8 mouse cellular contexts compared by ENCODE assay signal in the genomic region with DNA sequence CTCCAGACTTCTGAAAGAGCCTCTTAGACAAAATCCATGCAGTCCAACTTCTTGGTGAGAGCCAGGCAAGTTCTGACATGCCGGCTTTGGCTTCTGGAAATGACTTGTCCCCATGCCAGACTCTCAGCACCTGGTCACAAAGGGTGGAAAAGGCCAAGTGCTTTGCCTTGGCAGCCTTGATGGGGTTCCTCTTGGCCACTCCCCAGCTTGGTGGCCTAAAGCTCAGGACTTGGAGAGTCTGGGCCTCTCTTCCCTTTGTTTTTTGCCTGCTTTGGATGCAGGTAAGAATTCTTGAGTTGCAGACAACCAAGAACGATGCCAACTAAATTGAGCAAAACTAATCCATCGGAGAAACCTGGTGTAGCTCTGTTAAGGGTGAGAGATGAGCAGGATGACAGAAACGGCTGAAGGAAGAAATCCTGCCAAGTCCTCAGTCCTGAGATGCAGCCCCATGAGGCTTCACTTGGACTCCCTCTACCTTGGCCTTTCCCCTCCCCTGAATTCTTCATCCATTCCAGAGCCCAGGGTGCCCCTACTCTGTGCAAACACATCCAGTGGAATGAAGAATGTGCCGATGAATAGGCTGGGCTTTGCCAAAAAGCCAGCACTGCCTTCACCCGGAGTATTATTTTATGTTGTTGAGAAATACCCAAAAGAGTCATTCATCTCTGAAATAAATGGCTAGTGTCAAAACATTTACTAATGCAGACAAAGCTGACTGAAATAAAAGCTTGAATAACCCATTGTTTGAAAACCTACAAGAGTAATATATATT.
A peak's percentile ranks its signal among the peaks of the same experiment; 100 is the strongest.
DNase-seq lines count a peak whose midpoint lies in the region; ATAC-seq lines count a peak whose summit lies in the region.
"Had no signal": no experiment of that assay in that cellular context is flagged by ENCODE, and none has a peak within 500 bp of the region (broad histone marks: within the 10 kb centered on the region; RNA-seq: fewer than 3 reads in every experiment).

No protein-coding gene starts in this region.

- H3K27ac ChIP-seq in hindbrain, embryonic 16.5 days (ENCODE audit: low read depth, low read length): no peak overlapping the region
- H3K27ac ChIP-seq in hindbrain, embryonic 12.5 days: no peak overlapping the region
- H3K27ac ChIP-seq in forebrain, embryonic 11.5 days (ENCODE audit: low read depth, low read length): no peak overlapping the region

- peak; percentile 78; the same call in 1 of the 2 replicates for ATAC-seq in hindbrain, embryonic 16.5 days
- ATAC-seq in hindbrain, embryonic 12.5 days (ENCODE audit: low FRiP score): no peak
- no peak for ATAC-seq in forebrain, embryonic 11.5 days (replicated peaks; ENCODE audit: low FRiP score)

- H3K27me3 ChIP-seq in hindbrain, embryonic 16.5 days (replicated peaks; ENCODE audit: control insufficient read depth, insufficient read depth, low read length): peaks cover 5% of the 10 kb centered on the region
- H3K27me3 ChIP-seq in hindbrain, embryonic 12.5 days: peaks cover 17% of the 10 kb centered on the region; the same call in 1 of the 2 replicates
- peaks cover 64% of the 10 kb centered on the region for H3K27me3 ChIP-seq in forebrain, embryonic 11.5 days (ENCODE audit: control insufficient read depth, insufficient read depth, low read length)

- peak; percentile 10 for DNase-seq in adipocyte (ENCODE audit: low spot score)
- peak; percentile 68 to 78 for DNase-seq in cerebellum, postnatal 14 days
- DNase-seq in lung, postnatal 10 days: peak; percentile 48
- DNase-seq in forebrain, embryonic 11.5 days (ENCODE audit: low spot score): no peak
- no peak for DNase-seq in right cerebral cortex, adult 2 months (ENCODE audit: low spot score in 2 of 2)

- H3K4me2 ChIP-seq in hindbrain, embryonic 16.5 days (ENCODE audit: low read length): no peak overlapping the region
- H3K4me2 ChIP-seq in hindbrain, embryonic 12.5 days (replicated peaks): no peak overlapping the region
- H3K4me2 ChIP-seq in forebrain, embryonic 11.5 days (ENCODE audit: low read depth, low read length, severe bottlenecking): no peak overlapping the region

- H3K4me3 ChIP-seq in hindbrain, embryonic 16.5 days (ENCODE audit: low read length): no peak overlapping the region
- H3K4me3 ChIP-seq in hindbrain, embryonic 12.5 days: no peak overlapping the region
- no peak overlapping the region for H3K4me3 ChIP-seq in forebrain, embryonic 11.5 days (ENCODE audit: low read depth, low read length)
- H3K4me3 ChIP-seq: myocyte had no signal

- H3K9ac ChIP-seq in hindbrain, embryonic 16.5 days (ENCODE audit: low read depth, low read length): no peak overlapping the region
- H3K9ac ChIP-seq in hindbrain, embryonic 12.5 days: no peak overlapping the region
- no peak overlapping the region for H3K9ac ChIP-seq in forebrain, embryonic 11.5 days (ENCODE audit: low read length)

- WGBS in hindbrain, embryonic 16.5 days: 34% methylated on average over 6 of the region's 6 CpGs
- WGBS in hindbrain, embryonic 12.5 days: 55% methylated on average over 6 of the region's 6 CpGs
- WGBS in forebrain, embryonic 11.5 days: 65% methylated on average over 6 of the region's 6 CpGs

- H3K4me1 ChIP-seq in hindbrain, embryonic 16.5 days (ENCODE audit: control insufficient read depth, insufficient read depth, low read depth, low read length): peaks cover 5% of the 10 kb centered on the region
- peaks cover 24% of the 10 kb centered on the region for H3K4me1 ChIP-seq in hindbrain, embryonic 12.5 days
- H3K4me1 ChIP-seq in forebrain, embryonic 11.5 days (replicated peaks; ENCODE audit: control insufficient read depth, insufficient read depth, low read length): peaks cover 13% of the 10 kb centered on the region

- no peaks in the 10 kb centered on the region for H3K9me3 ChIP-seq in hindbrain, embryonic 16.5 days (ENCODE audit: control insufficient read depth, low read length)
- H3K9me3 ChIP-seq in hindbrain, embryonic 12.5 days (replicated peaks): no peaks in the 10 kb centered on the region
- H3K9me3 ChIP-seq in forebrain, embryonic 11.5 days (ENCODE audit: control insufficient read depth, low read length): no peaks in the 10 kb centered on the region

- H3K36me3 ChIP-seq in hindbrain, embryonic 16.5 days (ENCODE audit: control insufficient read depth, insufficient read depth, low read length): no peaks in the 10 kb centered on the region
- H3K36me3 ChIP-seq in hindbrain, embryonic 12.5 days: no peaks in the 10 kb centered on the region
- no peaks in the 10 kb centered on the region for H3K36me3 ChIP-seq in forebrain, embryonic 11.5 days (ENCODE audit: control insufficient read depth, insufficient read depth, low read length)

Comparison
In these comparisons a context has a peak if more than half of its experiments do, and no peak if none do; other contexts are left out.
1. DNase-seq: peak in adipocyte (single experiment), cerebellum, postnatal 14 days (2 of 2) and lung, postnatal 10 days (single experiment); none in forebrain, embryonic 11.5 days (single experiment) and right cerebral cortex, adult 2 months (0 of 2).